Mouse (Mus musculus): Measurements from ENCODE around the gene Tenm2.

DNA sequence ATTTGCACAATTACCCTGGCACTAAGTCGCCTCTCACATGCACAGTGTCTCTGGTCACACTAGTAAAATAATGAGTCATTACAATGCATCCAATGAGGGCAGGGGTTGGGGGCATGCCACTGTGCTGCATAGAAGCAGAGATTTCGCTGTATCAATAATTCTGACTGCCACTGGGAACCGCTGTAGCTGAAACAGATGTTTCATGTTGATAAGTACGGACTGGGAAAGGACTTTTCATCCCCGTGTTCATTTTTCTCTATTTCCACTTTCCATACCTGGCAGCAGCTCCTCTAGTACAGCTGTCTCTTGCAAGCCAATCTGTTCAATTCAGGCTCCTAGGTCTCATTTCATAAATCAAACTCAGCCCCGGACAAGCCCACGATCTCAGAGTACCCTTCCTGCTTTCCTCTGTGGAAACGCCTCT lies 433.5 kb downstream of the Tenm2 start:
- TF ChIP-seq CTCF (conservative IDR thresholded peaks at IDR 0.05 in 1 of 2, IDR thresholded peaks at IDR 0.05 in 1 of 2; ENCODE audit: low read depth in 2 of 2, low read length in 2 of 2) (no peak), POLR2AphosphoS2 (IDR thresholded peaks at IDR 0.05; ENCODE audit: low read depth, low read length) (no peak), POLR2A (IDR thresholded peaks at IDR 0.05; ENCODE audit: low read depth, low read length) (no peak), SMC3 (IDR thresholded peaks at IDR 0.05; ENCODE audit: low read depth, low read length) (no peak), JUND (conservative IDR thresholded peaks at IDR 0.05; ENCODE audit: low read depth, low read length) (no peak), NELFE (IDR thresholded peaks at IDR 0.05; ENCODE audit: low read depth, low read length) (no peak), MEF2A (IDR thresholded peaks at IDR 0.05; ENCODE audit: borderline replicate concordance, low read depth, low read length) (no peak), MYC (IDR thresholded peaks at IDR 0.05; ENCODE audit: low read depth, low read length) (no peak), HCFC1 (IDR thresholded peaks at IDR 0.05; ENCODE audit: low read depth, low read length) (no peak), TCF12 (IDR thresholded peaks at IDR 0.05; ENCODE audit: low read depth, low read length) (no peak), GABPA (IDR thresholded peaks at IDR 0.05; ENCODE audit: insufficient replicate concordance, low read depth, low read length) (no peak), EP300 (IDR thresholded peaks at IDR 0.05; ENCODE audit: low read length) (no peak), RAD21 (IDR thresholded peaks at IDR 0.05; ENCODE audit: low read depth, low read length) (no peak)
